In genomic region chr12:85712587-85712986, GRCm38 (mm10) we compare ENCODE assay signal across 13 mouse cellular contexts.
"Had no signal": no experiment of that assay in that cellular context is flagged by ENCODE, and none has a peak within 500 bp of the region (broad histone marks: within the 10 kb centered on the region; RNA-seq: fewer than 3 reads in every experiment).

No protein-coding gene starts in this region.

- ATAC-seq: lung, postnatal 0 days had no signal

- H3K4me3 ChIP-seq: limb, embryonic 13.5 days; liver, embryonic 15.5 days; neural tube, embryonic 12.5 days; stomach, embryonic 15.5 days had no signal

- H3K27me3 ChIP-seq: liver, embryonic 15.5 days; neural tube, embryonic 12.5 days; stomach, embryonic 15.5 days had no signal

- H3K27ac ChIP-seq: limb, embryonic 13.5 days; liver, embryonic 15.5 days; neural tube, embryonic 12.5 days; stomach, embryonic 15.5 days had no signal

- DNase-seq: kidney, postnatal 10 days; left cerebral cortex, postnatal 4 days; lung, adult 2 months; lung, postnatal 36 days; midbrain, embryonic 14.5 days; retina, postnatal 1 day; right cerebral cortex, postnatal 4 days; thymus, postnatal 36 days had no signal

- H3K4me1 ChIP-seq: limb, embryonic 13.5 days; liver, embryonic 15.5 days; neural tube, embryonic 12.5 days; stomach, embryonic 15.5 days had no signal

- H3K36me3 ChIP-seq: limb, embryonic 13.5 days; liver, embryonic 15.5 days; neural tube, embryonic 12.5 days; stomach, embryonic 15.5 days had no signal
